Mouse (Mus musculus) heart, postnatal 0 days (tissue): ENCODE results near the gene Ndel1. TPM values are rescaled to one million over a fixed set of nuclear protein-coding genes. Genes with fewer than 3 reads are reported as not detected.
A peak's percentile ranks its signal among the peaks of the same experiment; 100 is the strongest.

ENCODE experiments used
- ATAC-seq: fragments of 200-750 bp; cut with Nextera tagmentation; 2 replicates; pipeline ENCODE4 v1.8.0; 2017; ENCODE audit warnings: low read depth, moderate number of reproducible peaks, moderate library complexity; ENCODE audit not compliant: insufficient read depth
- DNase-seq: peaks from one replicate; pipeline ENCODE4 v3.0.0-alpha.2; 2016; ENCODE audit warnings: low spot score
- H3K27ac ChIP-seq: fragments of 300-500 bp; sonication (generic); 2 replicates; pipeline ENCODE4 v1.5.1; 2014; ENCODE audit warnings: low read depth, mild to moderate bottlenecking
- H3K27me3 ChIP-seq: fragments of 300-500 bp; sonication (generic); 2 replicates; pipeline ENCODE4 v1.6.1; 2014; ENCODE audit warnings: low read length, mixed read lengths; ENCODE audit not compliant: control insufficient read depth, insufficient read depth
- H3K36me3 ChIP-seq: fragments of 300-500 bp; sonication (generic); replicated peaks from 2 replicates; pipeline ENCODE4 v1.6.1; 2014; ENCODE audit warnings: low read length, mixed read lengths; ENCODE audit not compliant: control insufficient read depth, insufficient read depth
- H3K4me1 ChIP-seq: fragments of 300-500 bp; sonication (generic); 2 replicates; pipeline ENCODE4 v1.6.1; 2014; ENCODE audit warnings: antibody characterized with exemption; ENCODE audit not compliant: control insufficient read depth, insufficient read depth
- H3K4me2 ChIP-seq: fragments of 300-500 bp; sonication (generic); 2 replicates; pipeline ENCODE4 v1.6.1; 2014; ENCODE audit warnings: low read depth, mild to moderate bottlenecking, low read length, moderate library complexity
- H3K4me3 ChIP-seq: fragments of 300-500 bp; sonication (generic); 2 replicates; pipeline ENCODE4 v1.5.1; 2014; ENCODE audit warnings: low read depth, low read length
- H3K9ac ChIP-seq: fragments of 300-500 bp; sonication (generic); replicated peaks from 2 replicates; pipeline ENCODE4 v1.6.1; 2014; ENCODE audit warnings: low read depth, low read length, mixed read lengths
- H3K9me3 ChIP-seq: fragments of 300-500 bp; sonication (generic); replicated peaks from 2 replicates; pipeline ENCODE4 v1.6.1; 2016; ENCODE audit warnings: low read length; ENCODE audit not compliant: control insufficient read depth
- CTCF ChIP-seq: IDR thresholded peaks from 2 replicates; pipeline ENCODE4 v1.5.1; 2016; ENCODE audit warnings: antibody characterized with exemption, control low read depth, low read depth
- EP300 ChIP-seq: IDR thresholded peaks from 2 replicates; pipeline ENCODE4 v1.6.1; 2016; ENCODE audit warnings: antibody characterized with exemption, low read depth
- WGBS: fragments of 180-500 bp; shearing (Covaris S2); extraction: QIAGEN DNeasy Blood & Tissue Kit; methylation state at CpG from one replicate; pipeline ENCODE4 v1.1.7; 2014; 5-methylcytosine and 5-hydroxymethylcytosine counted together
- polyA plus RNA-seq: library from polyadenylated mRNA; unstranded; fragments of >200 nt; fragmentation: Nextera tagmentation; extraction: Ambion mirVana; gene quantifications from 2 replicates; pipeline ENCODE4 v1.2.1, GENCODE M21; 2015
- total RNA-seq: library from RNA; depleted of rRNA; stranded (reverse); fragments of >200 nt; gene quantifications from 2 replicates; pipeline ENCODE4 v1.2.3, GENCODE M21; 2014; ENCODE audit warnings: low replicate concordance

The Ndel1 gene
- total and polyA plus RNA-seq, 2 experiments from 2014 or later = 62.3 to 130 TPM

DNA sequence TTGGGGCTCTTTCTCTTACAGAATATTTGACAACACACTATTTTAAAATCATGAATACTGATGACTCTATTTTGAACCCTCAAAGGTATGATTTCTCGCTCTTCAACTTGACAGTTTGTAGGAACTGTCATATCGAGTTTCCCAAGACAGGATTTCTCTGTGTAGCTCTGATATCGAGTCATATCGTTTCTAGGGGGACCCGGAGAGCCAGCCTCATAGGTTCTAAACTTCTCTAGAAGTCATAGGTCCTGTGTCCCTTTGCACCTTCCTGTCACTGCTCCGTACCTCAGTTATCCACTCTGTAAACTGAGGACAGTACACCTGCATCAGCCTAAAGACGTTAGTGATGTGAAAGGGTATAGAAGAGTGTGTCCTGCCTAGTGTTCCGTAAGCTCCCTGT, 28.2 kb upstream of the Ndel1 start:
- TF ChIP-seq CTCF (no peak), EP300 (no peak)
- no peak overlapping the region for H3K4me3 ChIP-seq
- H3K36me3 ChIP-seq = peaks cover 17% of the 10 kb centered on the region
- H3K27ac ChIP-seq = no peak overlapping the region
- ATAC-seq = no peak
- no peaks in the 10 kb centered on the region for H3K27me3 ChIP-seq
- H3K9me3 ChIP-seq = no peaks in the 10 kb centered on the region
- no peak overlapping the region for H3K9ac ChIP-seq
- WGBS = 77% methylated on average over 8 of the region's 8 CpGs
- H3K4me1 ChIP-seq = 0 out of 2 replicates have a peak, but pooled peaks cover 6% of the 10 kb centered on the region
- H3K4me2 ChIP-seq = no peak overlapping the region
- DNase-seq = no peak

DNA sequence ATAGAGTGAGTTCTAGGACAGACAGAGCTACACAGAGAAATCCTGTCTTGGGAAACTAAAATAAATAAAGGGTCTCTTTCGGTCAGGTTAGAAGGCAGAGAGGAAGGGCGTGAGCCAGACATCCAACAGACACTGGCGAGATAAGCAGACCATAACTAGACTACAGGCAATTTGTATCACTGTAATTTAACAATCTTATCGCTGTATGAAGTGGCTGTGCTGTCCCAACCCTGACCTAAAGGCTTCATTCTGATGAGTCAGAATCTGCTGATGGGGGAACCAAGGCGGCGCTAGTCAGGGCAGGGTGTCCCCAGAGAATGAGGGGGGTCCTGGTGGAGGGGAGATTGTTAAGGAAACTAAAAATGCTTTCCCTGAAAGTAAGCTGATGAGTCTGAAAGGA, 27.1 kb upstream of the Ndel1 start:
- H3K27me3 ChIP-seq = no peaks in the 10 kb centered on the region
- DNase-seq (no peak), ATAC-seq (no peak)
- peaks cover 9% of the 10 kb centered on the region for H3K36me3 ChIP-seq
- H3K4me2 ChIP-seq = no peak overlapping the region
- no peak overlapping the region for H3K4me3 ChIP-seq
- WGBS = 55% methylated on average over 6 of the region's 6 CpGs
- H3K9me3 ChIP-seq = no peaks in the 10 kb centered on the region
- TF ChIP-seq CTCF (no peak), EP300 (no peak)
- no peak overlapping the region for H3K9ac ChIP-seq
- H3K27ac ChIP-seq = no peak overlapping the region
- 0 out of 2 replicates have a peak, but pooled peaks cover 6% of the 10 kb centered on the region for H3K4me1 ChIP-seq

GRCm38 (mm10) chr11:68897838-68898237, 26.2 kb upstream of the Ndel1 start:
- Histone ChIP-seq H3K9me3 (no peaks in the 10 kb centered on the region), H3K9ac (no peak overlapping the region), H3K4me1 (0 out of 2 replicates have a peak, but pooled peaks cover 6% of the 10 kb centered on the region), H3K4me2 (no peak overlapping the region), H3K4me3 (no peak overlapping the region), H3K27me3 (no peaks in the 10 kb centered on the region), H3K27ac (no peak overlapping the region), H3K36me3 (no peaks in the 10 kb centered on the region; the same call in 1 of the 2 replicates)
- ATAC-seq (no peak), DNase-seq (no peak)
- TF ChIP-seq EP300 (no peak), CTCF (no peak)
- 58% methylated on average over 6 of the region's 6 CpGs for WGBS

- no peaks in the 10 kb centered on the region for H3K9me3 ChIP-seq
- H3K36me3 ChIP-seq = no peaks in the 10 kb centered on the region
- H3K4me2 ChIP-seq = no peak overlapping the region
- H3K4me1 ChIP-seq = no peaks in the 10 kb centered on the region
- TF ChIP-seq CTCF = peak; percentile 66
- no peak for TF ChIP-seq EP300
- H3K27me3 ChIP-seq = no peaks in the 10 kb centered on the region
- ATAC-seq (no peak), DNase-seq (no peak)
- H3K27ac ChIP-seq = no peak overlapping the region
- no peak overlapping the region for H3K9ac ChIP-seq
- 50% methylated on average over 4 of the region's 4 CpGs for WGBS
- H3K4me3 ChIP-seq = no peak overlapping the region
Measured at GRCm38 (mm10) chr11:68897120-68897519, 25.5 kb upstream of the Ndel1 start.

DNA sequence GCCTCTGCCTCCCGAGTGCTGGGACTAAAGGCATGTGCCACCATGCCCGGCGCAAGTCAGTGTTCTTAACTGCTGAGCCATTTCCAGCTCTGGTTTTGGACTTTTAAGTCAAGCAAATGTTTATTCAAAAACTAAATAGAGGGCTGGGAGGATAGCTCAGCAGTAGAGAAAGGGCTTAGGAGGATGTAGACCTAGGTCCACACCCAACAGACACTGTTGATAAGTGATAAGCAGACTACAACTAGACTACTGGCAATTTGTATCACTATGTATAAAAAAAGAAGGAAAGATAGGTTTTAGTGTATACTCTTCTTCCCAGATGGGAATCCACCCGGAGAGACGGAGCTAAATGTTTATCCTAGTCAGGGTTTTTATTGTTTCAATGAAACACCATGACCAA, 24.6 kb upstream of the Ndel1 start:
- no peaks in the 10 kb centered on the region for H3K27me3 ChIP-seq
- WGBS = 80% methylated on average over 5 of the region's 5 CpGs
- no peaks in the 10 kb centered on the region for H3K9me3 ChIP-seq
- no peak overlapping the region for H3K4me3 ChIP-seq
- H3K27ac ChIP-seq = no peak overlapping the region
- ATAC-seq (no peak), DNase-seq (no peak)
- no peak overlapping the region for H3K9ac ChIP-seq
- no peak overlapping the region for H3K4me2 ChIP-seq
- no peak for TF ChIP-seq EP300
- TF ChIP-seq CTCF = no peak
- no peaks in the 10 kb centered on the region for H3K4me1 ChIP-seq
- H3K36me3 ChIP-seq = no peaks in the 10 kb centered on the region

- Histone ChIP-seq H3K4me2 (no peak overlapping the region), H3K36me3 (no peaks in the 10 kb centered on the region), H3K27me3 (no peaks in the 10 kb centered on the region), H3K9ac (no peak overlapping the region), H3K27ac (no peak overlapping the region), H3K9me3 (no peaks in the 10 kb centered on the region), H3K4me1 (no peaks in the 10 kb centered on the region), H3K4me3 (no peak overlapping the region)
- no peak for DNase-seq
- TF ChIP-seq EP300 (no peak), CTCF (no peak)
- no peak for ATAC-seq
- 66% methylated on average over 12 of the region's 12 CpGs for WGBS
Measured at GRCm38 (mm10) chr11:68893911-68894464, 22.3 kb upstream of the Ndel1 start.
